Mouse (Mus musculus) liver, postnatal 0 days (tissue): ENCODE data around the gene 4930579F01Rik.

Experiments
- CTCF ChIP-seq: sonication (generic); IDR thresholded peaks from 2 replicates; pipeline ENCODE4 v1.5.1; 2016; ENCODE audit warnings: antibody characterized with exemption, low read depth
- EP300 ChIP-seq: IDR thresholded peaks from 2 replicates; pipeline ENCODE4 v1.6.1; 2016; ENCODE audit warnings: antibody characterized with exemption, low read depth, mild to moderate bottlenecking

DNA sequence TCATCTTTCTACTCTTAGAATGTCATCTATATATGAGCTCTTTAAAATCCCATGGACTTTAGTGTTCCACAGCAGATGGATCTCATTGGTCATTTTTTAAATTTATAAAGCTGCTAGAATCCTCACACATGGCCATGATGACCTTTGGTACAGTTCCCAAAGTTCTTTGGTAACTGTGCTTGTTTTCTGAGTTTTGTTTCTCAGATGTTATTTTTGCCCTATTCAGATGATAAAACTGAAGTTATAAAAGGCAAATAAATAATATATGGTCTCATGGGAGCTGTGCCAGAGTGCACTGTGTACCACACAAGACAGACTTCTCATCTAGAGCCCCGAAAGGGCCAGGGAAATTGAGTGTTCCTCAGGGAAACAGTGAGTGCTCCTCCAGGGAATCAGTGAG, 35.8 kb upstream of the 4930579F01Rik start:
- TF ChIP-seq CTCF (no peak), EP300 (no peak)
